Mouse (Mus musculus) kidney, embryonic 14.5 days (tissue): ENCODE data around the gene Fam76b. TPM values are rescaled to one million over a fixed set of nuclear protein-coding genes. Genes with fewer than 3 reads are reported as not detected.
A peak's percentile ranks its signal among the peaks of the same experiment; 100 is the strongest.

Experiments
- ATAC-seq: fragments of 200-750 bp; cut with Nextera tagmentation; 2 replicates; pipeline ENCODE4 v1.8.0; 2017; ENCODE audit warnings: moderate number of reproducible peaks, mild to moderate bottlenecking, moderate TSS enrichment, moderate library complexity; ENCODE audit not compliant: low FRiP score, low TSS enrichment
- H3K27ac ChIP-seq: fragments of 300-500 bp; sonication (generic); 2 replicates; pipeline ENCODE4 v1.5.1; 2014; ENCODE audit warnings: low read depth, mild to moderate bottlenecking, low read length, moderate library complexity, mixed read lengths
- H3K27me3 ChIP-seq: fragments of 300-500 bp; sonication (generic); 2 replicates; pipeline ENCODE4 v1.6.1; 2014; ENCODE audit warnings: mild to moderate bottlenecking, low read length; ENCODE audit not compliant: control insufficient read depth, insufficient read depth
- H3K36me3 ChIP-seq: fragments of 300-500 bp; sonication (generic); 2 replicates; pipeline ENCODE4 v1.6.1; 2014; ENCODE audit warnings: low read length, mixed read lengths; ENCODE audit not compliant: control insufficient read depth, insufficient read depth
- H3K4me1 ChIP-seq: fragments of 300-500 bp; sonication (generic); 2 replicates; pipeline ENCODE4 v1.6.1; 2014; ENCODE audit warnings: low read length, mixed read lengths; ENCODE audit not compliant: control insufficient read depth, insufficient read depth
- H3K4me2 ChIP-seq: fragments of 300-500 bp; sonication (generic); replicated peaks from 2 replicates; pipeline ENCODE4 v1.6.1; 2014; ENCODE audit warnings: low read depth, mild to moderate bottlenecking, low read length
- H3K4me3 ChIP-seq: fragments of 300-500 bp; sonication (generic); 2 replicates; pipeline ENCODE4 v1.5.1; 2014; ENCODE audit warnings: mild to moderate bottlenecking, low read length
- H3K9ac ChIP-seq: fragments of 300-500 bp; sonication (generic); 2 replicates; pipeline ENCODE4 v1.6.1; 2014; ENCODE audit warnings: low read depth, mild to moderate bottlenecking, low read length, moderate library complexity
- H3K9me3 ChIP-seq: fragments of 300-500 bp; sonication (generic); 2 replicates; pipeline ENCODE4 v1.6.1; 2016; ENCODE audit warnings: low read length; ENCODE audit not compliant: control insufficient read depth
- WGBS: fragments of 180-500 bp; shearing (Covaris S2); extraction: QIAGEN DNeasy Blood & Tissue Kit; methylation state at CpG from one replicate; pipeline ENCODE4 v1.1.7; 2014; 5-methylcytosine and 5-hydroxymethylcytosine counted together
- polyA plus RNA-seq: library from polyadenylated mRNA; unstranded; fragments of >200 nt; fragmentation: Nextera tagmentation; extraction: Ambion mirVana; gene quantifications from 2 replicates; pipeline ENCODE4 v1.2.1, GENCODE M21; 2014

Gene Fam76b
- polyA plus RNA-seq, 1 experiment from 2014 or later: 34.0 TPM

DNA sequence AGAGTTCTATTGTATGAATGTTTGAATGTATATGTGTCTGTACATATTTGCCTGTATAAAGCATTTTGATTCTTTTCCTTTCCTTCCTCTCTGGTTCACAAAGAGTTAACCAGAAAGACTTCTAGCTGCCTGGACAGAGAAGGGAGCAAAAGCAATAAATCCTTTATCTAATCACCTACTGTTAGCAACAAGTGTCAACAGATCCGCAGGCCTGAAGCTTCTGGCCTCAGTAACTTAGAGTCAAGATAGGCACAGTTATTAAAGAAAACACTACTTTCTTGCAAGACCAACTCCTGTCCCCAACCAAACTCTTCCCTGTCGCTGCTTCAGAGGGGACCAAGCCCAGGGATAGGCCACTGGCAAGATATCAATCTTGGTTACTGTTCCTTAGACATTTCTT is 55.0 kb downstream of the Fam76b start:
- ATAC-seq: no peak

DNA sequence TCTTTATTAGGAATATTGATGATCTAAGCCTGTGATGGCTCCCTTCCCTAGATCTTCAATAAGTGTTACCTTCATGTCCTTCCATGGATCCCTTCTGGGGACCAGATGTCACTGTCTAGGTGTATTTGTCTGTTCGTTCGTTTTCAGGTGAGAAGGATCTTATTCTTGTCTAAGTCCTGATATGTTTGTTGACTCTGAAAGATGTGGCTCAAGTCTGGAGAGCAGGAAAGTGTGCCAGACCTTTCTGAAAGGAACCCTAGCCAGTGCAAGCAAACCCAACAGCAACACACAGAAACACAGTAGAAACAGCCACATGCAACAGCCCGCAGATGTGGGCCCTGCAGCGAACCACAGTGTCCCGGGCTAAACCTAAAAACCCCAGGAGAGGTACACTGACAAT is 61.5 kb downstream of the Fam76b start:
- Histone ChIP-seq H3K9ac (no peak overlapping the region), H3K4me2 (no peak overlapping the region), H3K4me3 (no peak overlapping the region), H3K9me3 (peaks cover 3% of the 10 kb centered on the region; the same call in 1 of the 2 replicates), H3K4me1 (no peaks in the 10 kb centered on the region), H3K27me3 (no peaks in the 10 kb centered on the region), H3K27ac (no peak overlapping the region), H3K36me3 (no peaks in the 10 kb centered on the region)
- ATAC-seq: no peak
- WGBS: 77% methylated on average over 5 of the region's 5 CpGs

More for the DNA sequence above, 55.0 kb downstream of the Fam76b start:
- no peaks in the 10 kb centered on the region for H3K4me1 ChIP-seq
- no peak overlapping the region for H3K9ac ChIP-seq
- no peak overlapping the region for H3K4me2 ChIP-seq
- no peak overlapping the region for H3K4me3 ChIP-seq
- no peaks in the 10 kb centered on the region for H3K27me3 ChIP-seq
- no peaks in the 10 kb centered on the region for H3K9me3 ChIP-seq
- WGBS: 2% methylated on average over 2 of the region's 2 CpGs
- H3K36me3 ChIP-seq: no peaks in the 10 kb centered on the region
- no peak overlapping the region for H3K27ac ChIP-seq

DNA sequence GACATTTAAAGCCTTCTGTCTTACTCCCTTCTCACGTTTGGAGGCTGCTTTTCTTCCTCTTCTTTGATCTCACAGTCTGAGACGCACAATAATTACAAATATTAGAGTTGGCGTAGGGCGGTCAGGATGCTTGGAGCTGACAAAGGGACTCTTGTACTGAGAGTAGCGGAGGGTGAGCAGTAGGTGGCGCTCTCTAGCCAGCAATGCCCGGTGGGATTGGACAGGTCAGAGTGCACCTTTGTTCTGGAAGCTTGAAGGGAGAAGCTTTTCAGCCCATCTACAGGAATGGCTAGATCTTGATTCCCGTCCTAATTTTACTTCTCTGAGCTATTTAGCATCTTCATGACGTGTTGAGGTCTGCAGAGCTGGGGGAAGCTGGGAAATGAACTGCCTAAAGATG is 62.1 kb downstream of the Fam76b start:
- Histone ChIP-seq H3K4me1 (no peaks in the 10 kb centered on the region), H3K4me2 (no peak overlapping the region), H3K27ac (no peak overlapping the region), H3K36me3 (no peaks in the 10 kb centered on the region), H3K27me3 (no peaks in the 10 kb centered on the region), H3K9ac (no peak overlapping the region), H3K4me3 (no peak overlapping the region), H3K9me3 (peaks cover 3% of the 10 kb centered on the region; the same call in 1 of the 2 replicates)
- WGBS: 10% methylated on average over 9 of the region's 9 CpGs
- peak; percentile 95 for ATAC-seq

DNA sequence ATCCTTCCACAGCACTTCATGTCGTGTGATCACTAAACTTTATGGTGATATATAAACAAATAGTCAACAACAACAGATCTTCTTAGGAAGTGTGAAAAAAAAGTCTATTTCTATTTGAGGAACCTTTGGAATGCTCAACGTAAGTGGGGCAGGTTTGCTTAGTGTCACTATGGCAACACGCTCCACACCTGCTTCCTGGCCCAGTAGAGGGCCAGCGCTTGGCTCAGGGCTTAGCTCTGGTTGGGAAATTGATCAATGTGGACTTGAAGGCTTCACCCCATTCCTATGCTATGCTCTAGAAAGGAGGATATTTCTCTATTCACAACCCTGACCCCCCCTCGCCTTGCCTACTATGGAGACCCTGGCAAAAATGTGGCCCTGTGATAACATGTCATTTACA is 62.7 kb downstream of the Fam76b start:
- ATAC-seq: 0 out of 2 replicates have a peak, but pooled peaks have one; percentile 52
- H3K4me1 ChIP-seq: no peaks in the 10 kb centered on the region
- H3K4me2 ChIP-seq: no peak overlapping the region
- H3K4me3 ChIP-seq: no peak overlapping the region
- H3K27ac ChIP-seq: no peak overlapping the region
- H3K36me3 ChIP-seq: no peaks in the 10 kb centered on the region
- no peak overlapping the region for H3K9ac ChIP-seq
- H3K27me3 ChIP-seq: no peaks in the 10 kb centered on the region
- peaks cover 3% of the 10 kb centered on the region; the same call in 1 of the 2 replicates for H3K9me3 ChIP-seq
- WGBS: 49% methylated on average over 5 of the region's 5 CpGs

DNA sequence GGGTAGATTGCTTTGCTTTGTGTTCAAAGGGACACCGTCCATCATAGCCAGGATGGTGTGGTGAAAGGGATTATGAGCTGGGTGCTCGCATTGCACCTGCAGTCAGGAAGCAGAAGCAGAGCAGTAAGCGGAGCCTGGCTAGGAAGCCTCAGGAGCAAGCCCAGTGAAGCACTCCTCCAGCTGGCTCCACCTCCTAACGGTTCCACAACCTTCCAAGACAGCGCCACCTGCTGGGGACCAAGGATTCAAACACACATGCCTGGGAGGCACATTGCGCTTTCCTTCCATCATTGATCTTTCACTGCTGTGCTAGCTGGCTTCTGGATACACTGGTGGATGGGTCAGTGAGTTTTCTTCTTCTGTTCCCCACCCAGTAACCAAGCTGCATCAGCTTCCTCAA is 64.4 kb downstream of the Fam76b start:
- Histone ChIP-seq H3K4me2 (no peak overlapping the region), H3K4me3 (no peak overlapping the region), H3K36me3 (no peaks in the 10 kb centered on the region), H3K4me1 (no peaks in the 10 kb centered on the region), H3K9ac (no peak overlapping the region), H3K27ac (no peak overlapping the region), H3K9me3 (peaks cover 3% of the 10 kb centered on the region; the same call in 1 of the 2 replicates), H3K27me3 (no peaks in the 10 kb centered on the region)
- WGBS: 89% methylated on average over 6 of the region's 6 CpGs
- ATAC-seq: no peak

DNA sequence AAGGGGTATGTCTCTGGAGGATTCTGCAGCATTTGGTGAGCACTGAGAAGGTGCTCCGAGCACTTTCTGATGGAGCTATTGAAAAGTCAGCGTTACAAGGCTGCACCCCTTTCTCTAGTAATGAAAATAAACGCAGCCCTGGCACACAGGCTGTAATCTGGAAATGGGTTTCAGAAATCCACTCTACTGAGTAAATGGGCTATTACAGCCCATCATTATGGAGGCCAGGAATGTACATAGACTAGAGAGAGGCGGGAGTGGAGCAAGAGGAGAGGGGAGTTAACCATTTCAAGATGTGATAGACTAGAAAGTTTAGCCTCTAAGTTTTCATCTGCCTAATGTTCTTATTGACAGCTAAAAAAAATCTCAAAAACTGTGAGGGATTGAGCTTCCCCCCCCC is 65.5 kb downstream of the Fam76b start:
- Histone ChIP-seq H3K4me1 (0 out of 2 replicates have a peak, but pooled peaks cover 3% of the 10 kb centered on the region), H3K4me2 (no peak overlapping the region), H3K9ac (no peak overlapping the region), H3K36me3 (no peaks in the 10 kb centered on the region), H3K4me3 (no peak overlapping the region), H3K27me3 (no peaks in the 10 kb centered on the region), H3K27ac (no peak overlapping the region), H3K9me3 (peaks cover 3% of the 10 kb centered on the region; the same call in 1 of the 2 replicates)
- no peak for ATAC-seq
- 67% methylated on average over 4 of the region's 4 CpGs for WGBS

DNA sequence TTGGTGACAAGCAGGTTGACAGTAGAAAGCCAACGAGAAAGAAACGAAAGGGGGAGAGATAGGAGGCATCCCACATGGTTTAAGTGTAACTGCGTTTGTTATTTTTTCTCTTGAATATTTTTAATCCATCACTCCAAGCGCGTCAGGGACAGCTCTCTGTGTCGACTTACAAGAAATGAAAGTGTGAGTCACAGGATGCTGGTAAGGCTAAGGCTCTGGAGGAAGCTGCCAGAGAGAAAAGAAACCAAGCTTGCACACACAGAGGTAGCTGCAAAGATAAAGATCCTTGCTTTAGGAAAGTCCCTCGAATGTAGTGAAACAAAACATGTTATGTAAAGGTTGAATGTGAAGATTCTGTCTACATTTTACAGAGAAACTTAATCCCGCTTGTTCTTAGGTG is 67.0 kb downstream of the Fam76b start:
- no peaks in the 10 kb centered on the region for H3K27me3 ChIP-seq
- no peak overlapping the region for H3K27ac ChIP-seq
- 0 out of 2 replicates have a peak, but pooled peaks cover 3% of the 10 kb centered on the region for H3K4me1 ChIP-seq
- no peak overlapping the region for H3K9ac ChIP-seq
- ATAC-seq: no peak
- no peak overlapping the region for H3K4me2 ChIP-seq
- no peak overlapping the region for H3K4me3 ChIP-seq
- WGBS: 55% methylated on average over 8 of the region's 8 CpGs
- peaks cover 3% of the 10 kb centered on the region; the same call in 1 of the 2 replicates for H3K9me3 ChIP-seq
- no peaks in the 10 kb centered on the region for H3K36me3 ChIP-seq

DNA sequence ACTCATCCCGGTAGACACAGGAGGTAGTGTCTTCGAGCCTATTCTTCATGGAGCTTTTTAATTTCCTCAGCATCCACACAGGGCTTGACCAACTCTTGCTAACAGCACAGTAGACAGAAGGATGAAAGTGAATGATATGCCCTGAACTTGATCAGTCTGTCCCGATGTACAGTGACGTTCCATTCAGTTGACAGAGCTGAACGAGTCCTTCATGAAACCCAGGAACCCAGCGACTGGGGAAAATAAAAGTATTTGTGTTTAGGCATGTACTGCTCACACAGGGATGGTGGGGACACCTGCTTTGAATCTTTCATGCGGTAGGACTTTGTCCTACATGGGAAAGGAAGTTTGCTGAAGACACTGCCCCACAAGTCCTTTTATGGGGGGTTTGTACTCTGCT is 67.4 kb downstream of the Fam76b start:
- WGBS: 85% methylated on average over 7 of the region's 7 CpGs
- no peak for ATAC-seq
- H3K9me3 ChIP-seq: peaks cover 3% of the 10 kb centered on the region; the same call in 1 of the 2 replicates

DNA sequence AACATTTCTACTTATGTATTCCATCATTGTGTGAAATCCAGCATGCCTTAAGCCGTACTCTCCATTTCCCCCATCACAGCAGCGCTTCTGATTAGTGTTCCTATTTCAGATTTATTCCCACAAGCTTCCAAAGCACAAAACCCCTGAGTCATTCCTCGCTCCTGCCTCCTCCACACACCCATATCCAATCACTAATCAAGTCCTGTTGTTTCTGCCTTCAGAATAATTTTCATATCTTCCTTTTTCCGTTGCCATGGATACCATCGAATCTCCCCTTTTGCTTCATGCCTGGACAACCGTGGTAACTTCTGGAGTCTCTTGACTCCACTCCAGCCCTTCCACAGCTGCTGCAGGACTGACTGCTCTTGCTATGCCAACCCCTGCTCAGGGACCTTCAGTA is 68.5 kb downstream of the Fam76b start:
- Histone ChIP-seq H3K9me3 (peaks cover 3% of the 10 kb centered on the region; the same call in 1 of the 2 replicates), H3K27me3 (no peaks in the 10 kb centered on the region), H3K4me1 (0 out of 2 replicates have a peak, but pooled peaks cover 3% of the 10 kb centered on the region), H3K27ac (no peak overlapping the region), H3K36me3 (no peaks in the 10 kb centered on the region), H3K9ac (no peak overlapping the region), H3K4me2 (no peak overlapping the region), H3K4me3 (no peak overlapping the region)
- WGBS: 81% methylated on average over 6 of the region's 6 CpGs
- ATAC-seq: no peak

More for the DNA sequence above, 67.4 kb downstream of the Fam76b start:
- no peaks in the 10 kb centered on the region for H3K27me3 ChIP-seq
- no peak overlapping the region for H3K27ac ChIP-seq
- no peak overlapping the region for H3K4me2 ChIP-seq
- H3K4me1 ChIP-seq: 0 out of 2 replicates have a peak, but pooled peaks cover 3% of the 10 kb centered on the region
- no peak overlapping the region for H3K4me3 ChIP-seq
- H3K9ac ChIP-seq: no peak overlapping the region
- H3K36me3 ChIP-seq: no peaks in the 10 kb centered on the region
